Mouse (Mus musculus) heart, postnatal 14 days (tissue): ENCODE measurements around the gene Gm10491. TPM values are rescaled to one million over a fixed set of nuclear protein-coding genes. Genes with fewer than 3 reads are reported as not detected.
"Not testable (repeated sequence)": the region's sequence is repeated elsewhere in the genome, so short reads cannot be mapped to it uniquely, and the experiment has no call there.

ENCODE experiments used
- DNase-seq, 2 experiments: peaks; one replicate each; pipeline ENCODE4 v3.0.0; 2021 to 2022
- intact Hi-C: fragments of 180-260 bp; cut with DNase I; formaldehyde crosslinking; loops from one replicate; pipeline ENCODE4 v1.15.1; 2025
- long read RNA-seq, 2 experiments: library from polyadenylated mRNA; stranded (forward); transcript quantifications; one replicate each; pipeline ENCODE4 v2.0.0; 2021
- total RNA-seq, 2 experiments: library from RNA; stranded (reverse); gene quantifications; 2 replicates each; pipeline ENCODE4 v1.2.3; 2021

Gm10491 gene
- total RNA-seq = not detected
- long read RNA-seq, experiment 1 = 0 reads
- long read RNA-seq, experiment 2 = 0 reads

DNA sequence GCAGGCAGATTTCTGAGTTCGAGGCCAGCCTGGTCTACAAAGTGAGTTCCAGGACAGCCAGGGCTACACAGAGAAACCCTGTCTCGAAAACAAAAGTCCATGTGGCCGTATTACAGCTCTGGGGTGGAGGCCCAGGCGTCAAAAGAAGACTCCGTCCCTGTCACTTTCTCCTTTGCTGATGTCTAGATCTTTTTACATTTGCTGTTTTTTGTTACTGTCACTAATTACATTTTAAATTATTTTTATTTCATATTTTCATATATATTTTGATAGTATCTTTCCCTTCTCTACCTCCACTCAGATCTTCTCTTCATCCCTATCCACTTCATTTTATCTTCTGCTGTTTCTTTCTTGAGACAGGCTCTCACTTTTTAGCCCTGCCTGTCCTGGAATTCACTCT lies at the start of gene Gm10491:
TSS of gene Gm10491 (minus strand) at position 101 of the 400 bp plus-strand sequence.
- intact Hi-C loops = no loop called here
- DNase-seq = no peak

DNA sequence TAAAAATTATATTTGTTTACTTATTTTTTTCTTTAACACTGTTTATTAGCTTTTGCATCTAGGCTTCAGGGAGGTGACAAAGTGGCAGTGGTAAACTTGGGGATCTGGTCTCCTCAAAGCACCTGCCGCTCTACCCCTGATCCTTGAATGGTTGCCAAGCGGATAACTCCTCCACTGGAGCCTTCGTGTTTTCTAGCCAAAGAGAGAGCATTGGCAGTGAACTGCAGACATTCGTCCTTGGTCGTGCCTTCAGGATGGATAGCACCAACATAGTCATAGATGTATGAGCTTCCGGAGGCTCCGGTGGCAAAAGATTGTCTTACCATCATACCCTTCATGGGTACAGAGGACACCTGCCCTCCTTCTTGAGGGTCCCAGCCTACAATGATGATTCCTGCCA lies 42.5 kb upstream of the Gm10491 start:
- intact Hi-C loops = no loop called here
- no peak for DNase-seq

DNA sequence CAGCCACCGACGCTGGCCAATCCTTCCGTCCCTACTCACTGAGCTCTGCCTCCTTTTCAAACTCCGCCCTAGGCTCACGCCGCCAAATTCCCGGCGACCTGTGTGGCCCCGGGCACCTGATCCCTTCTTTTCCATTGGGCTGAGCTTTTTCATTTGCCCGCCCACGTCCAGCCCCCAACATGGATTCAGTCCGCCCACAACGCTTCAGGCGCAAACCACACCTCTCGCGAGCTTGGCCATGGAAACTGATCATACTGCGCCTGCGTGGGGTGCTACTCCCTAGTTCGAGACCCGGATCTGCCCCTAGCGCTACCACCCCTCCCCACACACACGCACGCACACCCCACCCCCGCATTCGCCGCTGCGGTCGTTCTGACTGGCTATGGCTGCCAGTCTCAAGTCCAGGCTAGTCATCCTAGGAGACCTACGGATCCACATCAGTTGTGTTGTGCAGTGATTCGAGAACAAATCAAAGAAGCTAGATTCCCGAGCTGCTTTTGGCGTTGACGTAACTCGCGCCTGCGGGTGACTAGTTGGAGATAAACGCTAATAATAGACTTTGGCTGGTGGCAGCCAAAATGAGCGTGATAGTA lies 40.4 kb upstream of the Gm10491 start:
- peak; percentile 90 to 91 for DNase-seq
- intact Hi-C loops = loop anchor here (5.0 kb wide), 1 partner anchor 46 kb away; no protein-coding TSS in a partner anchor

DNA sequence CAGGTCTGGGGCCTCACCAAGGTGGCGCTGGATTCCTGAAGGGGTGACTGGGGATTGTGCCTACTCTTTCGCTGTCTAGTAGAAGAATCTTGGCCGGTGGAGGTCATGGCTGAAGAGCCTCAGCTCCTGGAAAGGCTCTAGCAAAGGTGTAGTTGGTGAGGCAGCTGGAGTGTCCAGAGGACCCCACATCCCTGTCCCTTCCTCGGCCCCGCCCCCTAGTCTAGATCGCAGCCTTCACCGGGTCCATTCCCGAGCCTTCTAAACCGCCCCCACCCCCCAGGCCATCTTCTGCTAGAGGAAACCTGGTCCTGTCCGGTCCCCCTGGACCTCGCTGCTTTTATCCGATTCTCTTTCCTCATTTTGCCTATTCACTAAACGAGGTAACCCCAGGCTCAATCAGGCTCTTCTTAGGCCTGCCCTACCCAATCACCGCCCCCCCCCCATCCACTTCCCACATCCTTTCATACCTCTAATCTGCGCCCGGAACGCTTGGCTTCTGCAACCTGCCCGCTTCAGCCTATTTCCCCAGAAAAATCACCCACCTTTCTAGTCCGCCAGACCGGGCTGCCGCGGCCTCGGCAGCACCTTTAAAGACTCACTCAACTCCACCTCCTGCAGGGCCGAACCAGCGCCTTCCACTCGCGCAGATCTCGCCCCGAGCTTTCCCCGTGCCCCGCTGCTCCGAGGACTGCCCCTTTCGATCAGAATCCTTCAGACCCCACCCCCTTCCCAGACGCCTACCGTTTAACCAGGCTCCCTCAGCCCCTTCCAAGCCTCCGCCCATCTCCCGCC lies 39.7 kb upstream of the Gm10491 start, which contains the start of gene Hdac6:
TSS of gene Hdac6 (minus strand) at position 782 of the 792 bp plus-strand sequence.
- intact Hi-C loops = loop anchor here (5.0 kb wide), 1 partner anchor 45 kb away; no protein-coding TSS in a partner anchor
- no peak for DNase-seq

DNA sequence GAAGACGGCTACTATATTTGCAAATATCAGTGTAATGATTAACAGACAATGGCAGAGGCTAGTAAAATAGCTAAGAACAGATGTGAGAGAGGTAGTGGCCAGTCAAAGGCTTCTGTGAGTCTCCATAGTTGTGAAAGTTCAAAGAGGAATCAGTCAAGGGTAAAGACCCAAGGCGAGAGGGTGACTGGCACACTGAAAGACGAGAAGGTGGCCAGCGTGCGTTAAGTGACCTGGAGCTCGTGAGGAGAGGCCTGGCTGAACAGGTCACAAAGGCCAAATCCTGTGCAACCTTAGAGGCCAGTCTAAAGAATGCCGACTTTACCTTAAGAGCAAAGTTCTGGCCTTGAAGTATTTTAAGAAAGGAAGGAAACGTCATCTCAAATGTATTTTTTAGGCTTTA lies 38.0 kb upstream of the Gm10491 start:
- no peak for DNase-seq
- intact Hi-C loops = loop anchor here (5.0 kb wide), 1 partner anchor 43 kb away; no protein-coding TSS in a partner anchor

DNA sequence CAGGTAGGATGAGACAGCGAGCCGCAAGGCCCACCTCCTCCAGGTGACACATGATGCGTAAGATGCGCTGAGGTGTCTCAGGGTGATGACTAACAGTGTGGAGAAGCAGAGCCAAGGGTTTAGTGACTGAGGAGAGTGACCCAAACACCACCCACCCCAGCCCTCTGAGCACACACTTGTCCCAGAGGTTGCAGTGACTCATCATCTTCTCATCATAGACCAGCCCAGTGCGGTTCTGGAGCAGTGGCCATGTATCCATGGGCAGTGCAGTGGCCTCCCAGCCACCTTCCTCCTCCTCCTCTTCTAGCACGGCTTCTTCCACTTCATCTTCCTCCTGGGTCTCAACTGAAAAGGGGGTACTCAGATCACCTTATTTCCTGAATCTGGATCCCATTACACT lies 30.0 kb upstream of the Gm10491 start:
- intact Hi-C loops = no loop called here

DNA sequence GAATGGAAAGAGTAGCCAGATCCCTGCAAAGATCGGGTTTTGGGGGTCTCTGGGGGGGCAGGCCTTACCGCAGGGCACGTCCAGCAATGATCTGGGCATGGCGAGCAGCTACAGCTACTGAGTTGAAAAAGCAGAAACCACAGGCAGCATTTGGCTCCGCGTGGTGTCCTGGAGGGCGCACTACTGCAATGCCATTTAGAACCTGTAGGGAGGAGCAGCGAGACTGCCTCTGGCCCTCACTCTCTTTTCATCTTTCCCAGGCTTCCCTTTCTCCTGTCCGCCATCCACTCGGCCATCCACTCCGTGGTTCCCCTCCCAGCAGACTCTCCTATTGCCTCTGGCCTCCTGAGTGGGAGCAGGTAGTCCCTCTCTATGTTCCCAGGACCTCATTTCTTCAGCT lies 29.2 kb upstream of the Gm10491 start:
- no peak for DNase-seq
- intact Hi-C loops = no loop called here

More for the DNA sequence above, 30.0 kb upstream of the Gm10491 start:
- no peak for DNase-seq

DNA sequence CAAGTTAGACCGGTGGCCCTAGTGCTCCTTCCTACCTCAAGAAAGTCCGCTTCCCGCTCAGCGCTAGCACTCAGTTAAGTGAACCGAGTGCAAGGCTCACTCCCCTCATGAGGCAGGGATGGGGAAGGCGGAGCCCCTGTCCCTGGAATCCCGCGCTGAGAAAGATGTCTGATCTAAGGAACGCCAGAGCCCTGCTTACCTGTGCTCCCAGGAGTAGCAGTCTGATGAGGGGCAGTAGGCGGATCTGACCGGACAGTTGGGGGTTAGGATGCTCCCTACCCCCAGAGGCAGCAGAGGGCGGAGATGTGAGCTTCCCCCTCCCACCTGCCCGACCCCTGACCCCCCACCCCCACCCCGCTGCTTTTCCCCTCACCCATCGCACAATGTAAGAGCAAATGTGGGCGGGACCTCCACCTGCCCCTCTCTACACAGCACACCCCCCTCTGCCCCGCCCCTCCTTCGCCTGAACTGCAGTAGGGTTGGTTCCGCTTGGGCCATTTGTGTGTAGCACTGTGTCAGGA lies 20.7 kb upstream of the Gm10491 start, which contains the start of gene Eras:
TSS of gene Eras (minus strand) at position 338 of the 521 bp plus-strand sequence.
- no peak for DNase-seq
- intact Hi-C loops = no loop called here

DNA sequence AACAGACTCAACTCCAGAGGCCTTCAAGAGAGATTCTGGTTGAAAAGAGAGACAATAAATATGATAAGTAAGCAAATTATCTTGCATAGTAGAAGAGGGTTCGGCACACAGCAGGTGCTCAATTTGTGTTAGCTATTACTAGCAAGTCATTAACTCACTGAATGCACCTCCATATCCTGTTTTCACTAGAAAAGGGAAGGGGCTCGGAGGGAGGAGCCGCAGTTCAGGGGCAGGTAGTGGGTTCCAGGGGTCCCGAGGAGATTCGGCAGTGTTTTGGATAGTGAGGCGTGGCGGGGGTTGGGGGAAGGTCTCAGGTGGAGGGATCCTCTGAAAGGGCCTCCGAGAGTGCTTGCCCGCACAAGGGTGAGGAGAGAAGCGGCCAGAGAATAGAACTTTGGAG lies 19.5 kb upstream of the Gm10491 start:
- DNase-seq = no peak
- intact Hi-C loops = no loop called here

DNA sequence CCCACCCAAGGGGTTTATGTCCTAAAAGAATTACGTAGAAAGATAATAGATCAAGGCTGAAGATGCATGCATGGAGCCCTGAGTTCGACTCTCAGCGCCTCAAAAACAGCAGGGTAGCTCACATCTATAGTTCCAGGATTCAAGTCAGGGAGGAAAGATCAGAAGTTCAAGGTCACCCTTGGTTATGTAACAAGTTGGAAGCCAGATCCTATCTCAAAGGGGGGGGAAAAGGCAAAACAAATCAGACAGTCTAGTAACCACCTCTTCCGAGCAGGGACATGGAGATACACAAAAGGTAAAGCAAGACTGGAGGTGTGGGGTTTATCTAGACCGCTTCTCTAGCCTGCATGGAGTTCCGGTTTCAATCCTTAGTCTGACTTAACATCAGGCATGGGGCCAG lies 18.6 kb upstream of the Gm10491 start:
- intact Hi-C loops = no loop called here
- no peak for DNase-seq

DNA sequence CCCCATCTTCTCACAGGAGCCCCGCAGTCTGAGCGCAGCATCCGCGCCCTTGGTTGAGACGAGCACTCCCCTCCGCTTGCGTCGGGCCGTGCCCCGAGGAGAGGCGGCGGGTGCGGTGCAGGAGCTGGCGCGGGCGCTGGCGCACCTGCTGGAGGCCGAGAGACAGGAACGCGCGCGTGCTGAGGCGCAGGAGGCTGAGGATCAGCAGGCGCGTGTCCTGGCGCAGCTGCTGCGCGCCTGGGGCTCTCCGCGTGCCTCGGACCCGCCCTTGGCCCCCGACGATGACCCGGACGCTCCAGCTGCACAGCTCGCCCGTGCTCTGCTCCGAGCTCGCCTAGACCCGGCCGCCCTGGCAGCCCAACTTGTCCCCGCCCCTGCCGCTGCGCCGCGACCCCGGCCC lies 14.4 kb upstream of the Gm10491 start:
- DNase-seq = peak; percentile 3 to 5
- intact Hi-C loops = no loop called here

DNA sequence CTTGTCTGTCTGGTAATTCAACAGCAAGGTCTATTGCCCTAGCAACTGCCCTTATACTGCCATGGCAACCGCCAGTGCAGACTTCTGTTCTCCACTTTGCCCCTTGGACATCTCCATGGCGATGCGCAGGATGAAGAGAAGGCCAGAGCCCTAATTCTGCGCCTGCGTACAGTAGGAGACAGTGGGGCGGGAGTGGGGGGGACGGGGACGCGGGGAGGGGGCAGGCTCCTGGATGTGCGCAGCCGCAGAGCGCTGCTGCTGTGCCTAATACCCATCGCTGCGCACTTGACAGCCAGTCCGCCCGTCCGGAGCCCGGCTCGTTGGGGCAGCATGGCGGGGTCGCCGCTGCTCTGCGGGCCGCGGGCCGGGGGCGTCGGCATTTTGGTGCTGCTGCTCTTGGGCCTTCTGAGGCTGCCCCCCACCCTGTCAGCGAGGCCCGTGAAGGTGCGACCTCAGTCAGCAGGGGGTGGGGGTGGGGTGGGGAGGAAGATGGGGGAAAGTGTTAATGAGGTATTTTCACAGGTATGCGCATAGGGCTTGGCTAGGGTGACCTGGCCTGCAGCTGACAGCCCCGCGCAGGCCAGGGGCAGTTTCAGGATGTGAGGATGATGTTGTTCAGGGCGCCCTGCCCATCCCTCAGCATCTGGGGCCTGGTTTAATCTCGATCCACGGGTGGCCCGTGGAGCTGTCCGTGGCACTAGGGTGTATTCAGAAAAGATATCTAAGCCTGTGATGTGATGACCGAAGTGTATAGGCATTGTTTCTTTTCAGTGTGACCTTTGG lies 12.2 kb upstream of the Gm10491 start, which contains the start of gene Pcsk1n:
TSS of gene Pcsk1n (plus strand) at position 222 of the 783 bp plus-strand sequence.
- intact Hi-C loops = loop anchor here (10.0 kb wide), 1 partner anchor 205 kb away; no protein-coding TSS in a partner anchor
- DNase-seq = no peak

DNA sequence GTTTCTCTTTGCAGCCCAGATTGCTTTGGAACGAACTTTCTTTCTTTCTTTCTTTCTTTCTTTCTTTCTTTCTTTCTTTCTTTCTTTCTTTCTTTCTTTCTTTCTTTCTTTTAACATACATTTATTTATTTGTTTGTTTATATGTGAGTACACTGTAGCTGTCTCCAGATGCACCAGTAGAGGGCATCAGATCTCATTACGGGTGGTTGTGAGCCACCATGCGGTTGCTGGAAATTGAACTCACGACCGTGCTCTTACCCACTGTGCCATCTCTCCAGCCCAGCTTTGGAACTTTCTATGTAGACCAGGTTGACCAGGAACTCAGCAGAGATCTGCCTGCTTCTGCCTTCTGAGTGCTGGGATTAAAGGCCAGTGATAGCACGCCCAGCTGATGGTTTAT lies 10.3 kb upstream of the Gm10491 start:
- not testable (repeated sequence) for DNase-seq
- intact Hi-C loops = loop anchor here (10.0 kb wide), 1 partner anchor 207 kb away; no protein-coding TSS in a partner anchor

DNA sequence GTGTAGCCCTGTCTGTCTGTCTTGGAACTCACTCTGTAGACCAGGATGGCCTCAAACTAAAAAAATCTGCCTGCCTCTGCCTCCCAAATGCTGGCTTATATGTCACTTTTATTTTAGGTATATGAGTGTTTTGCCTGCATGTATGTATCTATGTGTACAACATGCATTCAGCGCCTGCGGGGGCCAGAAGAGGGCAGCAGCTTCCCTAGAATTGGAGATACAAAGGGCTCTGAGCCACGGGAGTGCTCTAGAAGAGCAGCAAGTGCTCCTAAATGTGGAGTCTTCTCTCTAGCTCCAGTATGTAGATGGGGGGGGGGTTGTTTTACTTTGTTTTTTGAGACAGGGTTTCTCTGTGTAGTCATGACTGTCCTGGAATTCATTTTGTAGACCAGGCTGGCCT lies 8.0 kb upstream of the Gm10491 start:
- intact Hi-C loops = loop anchor here (10.0 kb wide), 1 partner anchor 209 kb away; no protein-coding TSS in a partner anchor
- peak in 1 of 2 experiments; percentile 43 for DNase-seq

DNA sequence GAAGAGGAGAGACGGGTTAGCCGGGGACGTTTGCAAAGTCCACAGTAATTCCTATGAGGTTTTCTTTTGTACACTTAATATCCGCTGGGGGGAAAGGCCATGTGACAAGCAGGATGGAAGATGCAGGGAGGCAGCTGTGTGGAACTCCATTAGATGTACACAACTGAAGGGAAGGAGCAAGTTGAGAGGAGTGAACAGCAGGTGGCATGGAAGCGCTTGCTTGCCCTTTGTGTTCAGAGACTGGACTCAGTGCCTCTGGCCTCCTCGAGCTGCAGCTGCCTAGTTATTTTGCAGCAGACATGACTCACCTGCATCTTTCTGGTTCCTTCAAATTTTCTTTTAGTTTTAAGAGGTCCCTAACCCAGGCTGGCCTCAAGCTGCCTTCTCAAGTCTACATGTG lies 2.8 kb upstream of the Gm10491 start:
- intact Hi-C loops = loop anchor here (10.0 kb wide), 1 partner anchor 214 kb away; no protein-coding TSS in a partner anchor
- no peak for DNase-seq

DNA sequence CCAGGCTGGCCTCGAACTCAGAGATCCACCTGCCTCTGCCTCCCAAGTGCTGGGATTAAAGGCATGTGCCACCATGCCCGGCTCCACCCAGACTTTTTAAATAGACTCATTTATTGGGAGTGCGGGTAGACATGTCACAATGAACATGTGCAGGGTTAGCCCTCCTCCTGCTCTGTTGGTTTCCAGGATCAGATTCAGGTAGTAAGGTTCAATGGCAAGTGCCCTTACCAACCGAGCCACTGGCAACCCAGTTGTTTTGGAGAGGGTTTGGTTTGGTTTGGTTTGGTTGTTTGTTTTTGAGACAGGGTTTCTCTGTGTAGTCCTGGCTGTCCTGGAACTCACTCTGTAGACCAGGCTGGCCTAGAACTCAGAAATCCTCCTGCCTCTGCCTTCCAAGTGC lies 1.6 kb upstream of the Gm10491 start, which contains the start of gene Gm10490:
TSS of gene Gm10490 (plus strand) at position 301 of the 400 bp plus-strand sequence.
- DNase-seq, intact Hi-C loops: not testable (repeated sequence)

DNA sequence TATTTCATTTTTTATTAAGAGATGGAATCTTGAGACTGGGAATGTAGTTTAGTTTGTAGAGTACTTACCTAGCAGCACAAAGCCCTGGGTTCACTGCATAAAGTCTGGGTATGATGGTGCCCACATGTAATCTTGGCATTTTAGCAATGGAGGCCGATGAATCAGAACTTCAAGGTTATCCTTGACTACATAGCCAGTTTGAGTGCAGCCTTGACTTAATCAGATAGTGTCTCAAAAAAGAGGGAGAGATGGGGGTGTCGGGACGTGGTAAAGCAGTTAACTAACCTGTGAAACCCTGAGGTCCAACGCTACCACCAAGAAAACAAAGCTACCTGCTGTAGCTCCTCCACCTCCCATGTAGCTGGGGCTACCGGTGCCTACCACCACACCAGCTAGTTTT lies 3.2 kb downstream of the Gm10491 start:
- no peak for DNase-seq
- intact Hi-C loops = loop anchor here (5.0 kb wide), 1 partner anchor 43 kb away; the partner anchor contains the start of gene Hdac6

DNA sequence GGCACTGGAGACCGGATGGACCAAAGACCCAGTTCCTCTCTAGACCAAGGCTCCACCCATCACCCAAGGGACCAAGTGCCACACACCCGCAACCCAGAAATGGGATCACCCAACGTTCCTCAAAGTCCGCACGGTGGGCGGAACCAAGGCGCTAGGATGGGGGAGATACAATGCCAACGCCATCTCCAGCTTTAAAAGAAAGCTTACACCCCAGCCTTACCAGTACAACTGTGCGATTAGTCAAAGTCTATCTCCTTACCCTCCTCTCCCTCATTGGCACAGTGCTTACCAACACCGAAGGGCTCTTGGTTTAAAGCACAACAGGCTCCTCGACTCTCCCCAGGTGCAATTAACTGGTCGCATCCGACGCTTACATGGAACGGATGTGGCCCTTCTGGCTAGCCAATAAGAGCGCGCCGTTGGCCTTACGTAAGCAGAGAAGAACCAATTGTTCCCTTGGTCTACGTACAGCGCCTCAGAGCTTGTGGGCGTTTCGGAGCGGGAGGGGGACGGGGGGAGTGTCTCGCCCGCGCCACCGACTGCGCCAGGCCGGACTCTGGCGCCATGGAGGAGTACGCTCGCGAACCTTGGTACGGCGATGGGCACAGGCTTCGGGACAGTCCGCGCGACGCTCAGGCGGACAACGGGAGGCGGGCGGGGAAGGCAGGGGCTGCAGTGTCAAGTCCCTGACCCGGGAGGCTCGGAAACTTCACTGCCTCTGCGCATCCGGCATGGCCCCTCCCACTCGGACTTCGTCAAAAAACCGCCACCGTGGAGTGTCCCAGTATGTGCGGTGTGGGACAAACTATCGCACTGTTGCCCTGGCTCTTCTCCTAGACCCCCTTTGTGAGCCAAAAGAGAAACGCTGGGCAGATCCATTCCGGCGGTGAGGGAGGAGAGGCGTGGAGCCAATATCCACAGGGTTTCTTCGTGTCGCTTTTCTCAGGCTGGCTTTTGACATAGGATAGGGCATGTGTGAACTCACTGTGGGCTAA lies 8.5 kb downstream of the Gm10491 start, which contains the start of the genes Pqbp1 and Timm17b:
TSS of gene Pqbp1 (minus strand) at position 390 of the 995 bp plus-strand sequence.
TSS of gene Timm17b (plus strand) at position 478 of the 995 bp plus-strand sequence.
- peak; percentile 83 for DNase-seq
- intact Hi-C loops = no loop called here

DNA sequence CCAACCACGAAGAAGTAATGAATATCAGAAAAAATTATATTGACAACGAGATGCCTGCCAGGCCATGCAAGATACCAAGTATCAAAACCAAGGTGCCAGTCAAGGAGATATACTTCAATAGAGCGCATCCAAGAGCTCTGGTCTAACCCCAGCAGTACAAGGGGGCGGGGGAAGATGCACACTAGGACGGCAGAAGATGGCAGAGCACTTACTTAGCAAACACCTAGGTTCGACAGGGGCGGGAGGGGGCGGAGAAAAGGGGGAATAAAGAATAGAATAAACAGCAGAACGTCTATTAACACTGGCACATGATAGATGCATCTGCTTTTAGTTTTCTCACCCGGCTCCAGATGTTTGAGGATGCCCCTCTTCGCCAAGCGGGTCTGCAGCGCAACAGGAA lies 9.4 kb downstream of the Gm10491 start:
- DNase-seq = no peak
- intact Hi-C loops = no loop called here
